Mouse (Mus musculus): ENCODE data around the gene Epha1.

Gene Epha1

DNA sequence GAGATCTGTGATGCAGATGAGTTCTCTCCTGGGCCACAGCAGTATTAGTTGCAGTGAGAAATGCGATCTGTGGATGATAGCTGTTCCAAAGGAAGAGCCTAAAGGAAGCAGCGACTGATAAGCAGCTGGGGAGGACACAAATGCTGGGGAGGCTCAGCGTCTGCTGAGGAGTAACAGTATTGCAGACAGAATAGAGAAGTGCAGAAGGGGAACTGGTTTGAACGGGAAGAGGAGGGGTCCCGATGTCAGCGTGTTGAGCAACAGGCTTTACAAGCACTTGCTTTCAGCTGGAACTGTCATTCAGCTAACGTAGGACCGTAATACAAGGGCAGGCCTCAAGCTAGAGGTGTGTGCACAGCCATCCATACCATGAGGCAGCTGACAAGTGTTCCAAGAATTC is 19.9 kb downstream of the Epha1 start:
- DNase-seq: no peak

DNA sequence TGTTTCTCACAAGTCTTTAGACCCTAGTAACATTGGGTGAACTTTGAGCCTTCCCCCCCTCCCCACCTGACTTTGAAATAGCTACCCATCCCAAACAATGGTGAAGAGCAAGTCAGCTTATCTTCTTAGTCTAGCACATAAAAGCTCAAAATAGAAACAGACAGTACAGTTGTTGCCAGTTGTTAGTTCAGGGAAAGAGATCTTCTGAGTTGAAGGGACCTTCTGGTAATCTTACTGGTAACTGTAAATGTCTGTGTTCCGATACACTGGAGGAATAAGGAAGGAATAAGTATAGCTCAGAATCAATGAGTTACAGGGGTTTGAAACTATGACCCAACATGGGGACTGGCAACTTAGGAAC is 20.6 kb downstream of the Epha1 start:
- DNase-seq: no peak

DNA sequence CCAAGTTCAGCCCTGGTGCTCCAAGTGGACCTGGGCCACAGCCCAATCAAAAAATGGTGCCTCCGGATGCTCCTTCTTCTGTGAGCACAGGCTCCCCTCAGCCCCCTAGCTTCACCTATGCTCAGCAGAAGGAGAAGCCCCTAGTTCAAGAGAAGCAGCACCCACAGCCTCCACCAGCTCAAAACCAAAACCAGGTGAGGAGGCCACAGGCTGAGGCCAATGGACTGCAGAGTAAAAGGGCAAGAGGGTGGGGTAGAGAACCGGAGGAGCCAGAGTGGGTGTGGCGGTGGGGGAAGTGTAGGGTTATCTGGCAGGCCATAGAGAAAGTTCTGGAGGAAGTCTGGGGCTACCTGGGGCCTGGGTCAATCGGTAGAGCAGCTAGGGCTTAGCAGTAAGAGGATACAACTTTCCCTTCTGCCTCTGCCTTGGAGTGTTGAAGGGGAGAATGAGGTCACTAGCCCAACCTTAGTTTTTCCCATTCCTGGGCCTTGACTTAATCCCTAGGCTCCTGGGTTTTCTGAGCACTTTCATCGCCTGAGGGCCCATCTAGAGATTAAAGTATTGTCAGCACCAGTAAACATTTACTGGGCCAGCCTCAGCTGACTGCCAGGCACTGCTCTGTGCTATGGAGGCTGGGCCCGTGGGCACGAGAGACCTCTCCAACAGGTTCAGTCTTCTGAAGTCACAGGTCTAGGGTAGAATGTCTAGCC is 21.1 kb downstream of the Epha1 start:
- DNase-seq: no peak

DNA sequence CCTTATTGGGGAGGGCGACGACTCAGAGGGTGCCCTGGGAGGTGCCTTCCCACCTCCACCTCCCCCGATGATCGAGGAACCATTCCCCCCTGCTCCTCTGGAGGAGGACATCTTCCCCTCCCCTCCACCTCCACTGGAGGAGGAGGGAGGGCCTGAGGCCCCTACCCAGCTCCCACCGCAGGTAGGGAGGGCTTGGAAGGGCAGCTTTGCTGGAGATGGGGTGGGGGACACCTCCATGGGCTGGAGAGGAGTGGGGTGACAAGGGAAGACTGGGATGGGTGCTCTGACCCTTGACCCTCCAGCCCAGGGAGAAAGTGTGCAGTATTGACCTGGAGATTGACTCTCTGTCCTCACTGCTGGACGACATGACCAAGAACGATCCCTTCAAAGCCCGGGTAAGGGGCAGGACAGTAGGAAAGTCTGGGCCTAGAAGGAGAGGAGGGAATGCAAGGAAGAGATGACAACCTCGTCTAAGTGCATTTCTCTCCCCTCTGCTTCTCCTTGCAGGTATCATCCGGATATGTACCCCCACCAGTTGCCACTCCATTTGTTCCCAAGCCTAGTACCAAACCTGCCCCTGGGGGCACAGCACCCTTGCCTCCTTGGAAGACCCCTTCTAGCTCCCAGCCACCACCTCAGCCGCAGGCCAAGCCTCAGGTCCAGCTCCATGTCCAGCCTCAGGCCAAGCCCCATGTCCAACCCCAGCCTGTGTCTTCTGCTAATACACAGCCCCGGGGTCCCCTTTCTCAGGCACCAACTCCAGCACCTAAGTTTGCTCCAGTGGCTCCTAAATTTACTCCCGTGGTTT is 21.9 kb downstream of the Epha1 start:
- peak in 1 of 2 experiments; percentile 29 for DNase-seq

DNA sequence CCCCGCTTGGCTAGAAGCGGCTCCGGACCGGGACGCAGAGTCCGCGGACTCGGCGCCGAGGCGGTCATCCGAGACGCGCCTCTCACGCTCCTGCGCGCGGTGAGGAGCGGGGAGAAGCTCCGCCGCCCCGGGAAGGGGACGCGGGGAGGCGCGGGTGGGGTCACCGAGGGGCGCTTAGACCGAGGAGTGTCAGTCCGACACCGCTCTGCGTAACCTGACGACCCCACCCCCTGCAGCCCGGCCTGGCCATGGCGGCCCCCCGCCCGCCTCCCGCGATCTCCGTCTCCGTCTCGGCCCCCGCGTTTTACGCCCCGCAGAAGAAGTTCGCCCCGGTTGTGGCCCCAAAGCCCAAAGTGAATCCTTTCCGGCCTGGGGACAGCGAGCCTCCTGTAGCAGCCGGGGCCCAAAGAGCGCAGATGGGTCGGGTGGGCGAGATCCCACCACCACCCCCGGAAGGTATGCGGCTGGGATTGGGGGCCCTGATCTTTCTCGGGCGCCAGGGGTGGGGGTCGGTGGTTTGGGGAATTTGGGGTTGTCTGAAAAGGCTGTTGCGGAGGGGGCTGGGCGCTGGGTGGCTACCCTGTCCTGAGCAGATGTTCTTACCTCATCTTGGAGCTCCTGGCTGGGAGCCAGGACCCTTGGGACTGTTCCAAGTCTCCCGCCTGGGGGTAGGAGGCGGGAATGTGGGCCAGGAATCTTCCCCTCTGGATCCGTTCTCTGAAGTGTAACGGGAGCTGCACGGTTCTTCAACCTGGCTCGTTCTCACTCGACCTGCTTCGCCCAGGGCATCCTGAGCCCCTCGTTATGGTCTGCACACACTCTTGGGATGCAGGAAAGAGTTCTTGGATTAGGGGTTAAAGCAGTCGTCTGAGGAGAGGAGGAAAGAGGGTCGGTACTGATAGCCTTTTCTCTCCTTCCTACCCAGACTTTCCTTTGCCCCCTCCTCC is 22.8 kb downstream of the Epha1 start:
- peak; percentile 67 to 80 for DNase-seq

DNA sequence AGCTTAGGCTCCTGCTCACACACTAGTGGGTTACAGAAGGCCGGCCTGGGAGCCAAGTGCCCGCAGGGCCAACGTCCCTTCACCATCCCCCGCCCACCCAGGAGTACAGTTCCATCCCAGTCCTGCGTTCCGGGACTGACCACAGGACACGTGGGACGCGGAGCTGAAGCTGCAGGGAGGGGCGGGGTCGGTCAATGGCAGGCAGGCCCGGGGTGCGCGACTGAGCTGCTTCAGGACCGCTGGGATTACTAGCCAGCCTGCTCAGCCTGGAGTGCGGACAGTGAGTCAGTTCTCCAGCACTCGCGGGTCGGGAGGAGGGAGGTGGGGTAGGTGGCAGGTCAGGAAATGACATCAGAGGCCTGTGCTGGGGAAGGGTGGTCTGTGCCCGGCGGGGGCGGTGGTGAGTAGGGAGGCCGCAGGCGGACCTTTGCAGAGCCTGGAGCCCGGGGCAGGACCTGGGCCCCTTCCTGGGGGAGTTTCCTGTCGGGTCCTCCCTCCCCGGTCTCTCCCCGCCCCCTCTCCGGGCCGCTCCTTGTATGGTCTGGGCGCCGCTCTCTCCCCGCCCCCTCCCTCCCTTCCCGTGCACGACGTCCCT is 23.5 kb downstream of the Epha1 start, which contains the start of gene Zyx:
Gene Zyx, plus strand, starts transcription at position 205 of the 595 bp plus-strand sequence.
- DNase-seq: peak; percentile 90 to 95

DNA sequence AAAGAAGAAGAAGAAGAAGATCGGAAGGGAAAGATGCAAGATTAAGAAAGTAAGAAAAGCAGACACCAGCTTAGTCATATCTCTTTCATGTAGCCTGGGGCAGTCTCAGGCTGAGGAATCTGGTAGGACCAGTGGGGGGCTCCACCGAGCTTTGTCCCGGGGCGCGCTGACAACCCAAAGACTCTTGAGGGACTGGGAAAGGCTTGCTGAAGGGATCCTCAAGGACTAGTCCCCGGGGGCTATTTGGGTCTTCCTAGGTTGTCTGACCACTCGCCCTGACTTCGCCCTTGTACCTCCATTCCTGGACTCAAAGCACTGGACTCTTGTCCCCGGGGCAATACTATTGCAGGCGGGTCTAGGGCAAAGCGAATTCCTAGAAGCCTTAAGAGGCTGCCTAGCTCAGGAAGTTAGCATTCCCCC is 24.1 kb downstream of the Epha1 start:
- DNase-seq: peak; percentile 82 to 83

DNA sequence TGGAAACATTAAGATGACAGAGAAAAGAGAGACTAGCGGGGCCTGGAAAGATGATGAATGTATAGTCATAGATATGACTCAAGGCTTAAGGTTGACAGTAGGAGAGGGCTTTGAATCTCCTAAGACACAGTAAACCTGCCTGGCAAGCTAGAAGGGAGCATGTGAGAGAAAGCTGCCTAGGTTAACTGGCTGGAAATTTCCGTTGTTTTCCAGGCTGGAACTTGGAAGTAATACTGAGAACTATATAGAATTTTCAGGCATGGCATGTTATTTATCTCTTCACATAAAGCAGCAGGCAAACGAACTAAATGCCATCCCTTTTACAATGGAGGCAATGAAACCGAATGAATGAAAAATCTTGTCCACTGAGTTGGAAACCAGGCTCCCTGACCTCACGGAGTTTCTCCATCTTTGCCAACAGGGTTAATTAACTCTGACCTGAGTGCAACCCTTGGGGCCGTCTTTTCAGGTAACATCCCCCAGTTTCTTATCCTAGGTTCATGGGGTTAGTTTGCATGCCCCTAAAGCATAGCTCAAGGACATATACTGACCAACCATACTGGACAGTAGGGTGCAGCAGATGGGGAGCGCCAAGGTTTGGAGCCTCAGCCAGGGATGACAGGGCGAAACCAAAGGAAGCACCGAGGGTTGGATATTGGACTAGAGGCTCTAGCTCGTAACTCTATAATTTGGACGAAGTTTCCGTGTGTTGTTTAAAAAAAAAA is 24.6 kb downstream of the Epha1 start:
- peak; percentile 66 to 75 for DNase-seq

DNA sequence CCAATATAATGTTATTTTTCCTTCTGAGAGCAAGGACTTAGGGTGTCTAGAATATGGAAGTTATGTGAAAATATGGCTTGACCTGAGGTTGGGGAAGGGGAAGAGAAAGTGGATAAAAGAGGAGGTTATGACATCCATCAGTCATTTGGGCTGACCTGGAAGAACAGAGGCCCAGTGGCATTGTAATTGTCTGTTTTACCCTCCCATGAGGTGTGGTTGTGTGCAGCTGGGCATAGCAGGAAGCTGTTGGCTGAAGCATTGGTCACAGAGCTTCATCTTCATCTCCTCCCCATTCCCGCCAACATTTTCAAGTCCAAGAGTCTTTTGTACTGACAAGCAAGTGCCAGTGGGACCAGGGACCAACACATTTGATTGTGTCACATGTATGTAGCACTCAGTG is 28.8 kb downstream of the Epha1 start:
- peak in 1 of 2 experiments; percentile 1 for DNase-seq

DNA sequence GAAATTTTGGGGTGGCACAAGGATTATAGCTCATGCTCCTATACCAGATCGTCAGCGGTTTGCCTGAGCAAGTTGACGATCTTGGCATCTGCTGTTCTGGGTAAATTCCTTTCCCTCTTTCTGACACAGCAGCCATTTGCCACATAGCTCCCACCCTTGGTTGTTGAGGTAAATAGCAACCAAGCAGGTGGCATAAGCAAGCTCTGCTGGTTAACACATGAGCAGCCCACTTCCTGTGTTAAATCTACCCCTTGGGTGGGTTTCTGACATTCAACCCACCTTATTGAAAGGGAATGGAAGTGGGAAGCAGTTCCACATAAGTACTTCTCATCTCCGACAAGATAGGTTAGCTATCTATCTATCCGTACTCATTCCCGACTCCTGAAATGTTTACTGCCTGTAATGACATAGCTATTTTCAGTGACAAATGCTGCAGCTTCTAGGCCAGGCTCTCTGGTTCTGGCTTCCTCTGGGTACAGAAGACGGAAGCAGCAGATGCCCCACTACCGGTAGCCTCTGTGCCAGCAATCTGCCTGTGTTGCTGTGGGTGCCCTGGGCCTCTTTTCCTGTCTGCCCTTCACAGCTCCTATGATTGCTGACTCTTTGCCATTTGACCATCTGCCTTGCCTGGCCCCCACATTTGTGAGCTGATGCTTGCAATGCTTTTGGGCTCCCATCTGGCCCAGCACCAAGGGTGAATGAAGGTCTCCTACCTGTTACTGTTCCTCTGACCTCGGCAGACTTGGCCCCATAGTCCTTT is 29.5 kb downstream of the Epha1 start:
- peak; percentile 89 to 95 for DNase-seq

DNA sequence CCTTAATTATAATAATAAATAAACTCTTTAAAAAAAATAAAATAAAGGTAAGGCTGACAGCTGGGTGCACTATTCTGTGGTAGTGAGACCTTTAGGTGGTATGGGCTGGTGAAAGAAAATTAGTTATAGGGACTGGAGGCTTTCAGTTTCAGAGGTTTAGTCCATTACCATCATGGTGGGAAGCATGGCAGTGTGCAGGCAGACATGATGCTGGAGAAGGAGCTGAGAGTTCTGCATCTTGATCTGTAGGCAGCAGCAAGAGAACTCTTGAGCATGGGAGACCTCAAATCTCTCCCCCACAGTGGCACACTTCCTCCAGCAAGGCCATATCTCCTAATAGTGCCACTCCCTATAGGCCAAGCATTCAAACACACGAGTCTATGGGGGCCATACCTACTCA is 30.9 kb downstream of the Epha1 start:
- no peak for DNase-seq

DNA sequence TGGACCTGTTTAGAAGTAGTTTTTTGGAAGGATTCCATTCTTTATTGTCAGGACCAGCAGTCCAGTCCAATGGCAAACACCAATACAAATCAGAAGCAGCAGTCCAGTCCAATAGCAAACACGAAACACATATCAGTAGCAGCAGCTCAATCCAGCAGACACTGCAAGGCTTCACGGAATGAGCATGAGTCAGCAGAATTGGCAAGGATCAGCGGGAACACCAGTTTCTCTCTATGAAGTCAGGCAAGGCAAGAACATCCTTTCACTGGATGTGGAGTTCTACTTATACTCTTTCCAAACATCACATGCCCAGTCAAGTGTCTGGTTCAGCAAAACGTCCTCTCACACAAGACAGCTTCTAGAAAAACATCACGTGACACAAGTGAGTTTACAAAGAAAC is 33.1 kb downstream of the Epha1 start:
- DNase-seq: no peak

DNA sequence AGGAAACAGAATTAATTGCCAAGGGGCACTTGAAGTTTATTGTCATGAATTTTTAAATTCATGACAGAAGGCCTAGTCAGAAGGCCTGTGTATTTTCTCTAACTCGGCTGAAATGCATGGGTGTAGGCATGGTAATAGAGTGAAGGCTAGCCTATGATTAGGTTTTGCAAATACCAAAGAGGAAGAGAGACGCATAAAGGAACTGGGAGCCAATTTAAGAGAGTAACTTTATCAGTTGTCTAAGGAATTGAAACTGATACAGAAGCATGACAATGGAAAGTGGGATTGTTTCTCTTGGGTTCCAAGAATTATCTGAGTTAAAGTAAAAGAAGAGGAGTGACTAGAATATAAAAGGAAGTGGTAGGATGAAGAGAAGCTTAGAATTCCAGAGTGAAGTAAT is 33.9 kb downstream of the Epha1 start:
- no peak for DNase-seq

DNA sequence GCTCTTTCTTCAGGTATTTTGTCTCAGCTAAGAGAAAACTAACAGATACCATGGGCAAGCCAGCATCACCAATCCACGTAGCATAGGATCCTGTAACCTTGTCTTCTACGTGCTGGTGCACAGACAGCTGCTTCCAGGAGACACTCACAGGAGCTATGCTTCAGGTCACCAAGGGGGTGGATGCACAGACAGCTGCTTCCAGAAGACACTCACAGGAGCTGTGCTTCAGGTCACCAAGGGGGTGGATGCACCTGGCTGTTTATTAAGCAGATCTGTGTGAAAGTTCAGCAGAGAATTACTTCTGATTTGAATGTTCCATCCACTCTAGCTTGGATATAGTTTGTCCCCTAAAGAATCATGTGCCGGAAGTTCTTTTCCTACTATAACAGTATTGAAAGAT is 42.1 kb downstream of the Epha1 start:
- DNase-seq: no peak

DNA sequence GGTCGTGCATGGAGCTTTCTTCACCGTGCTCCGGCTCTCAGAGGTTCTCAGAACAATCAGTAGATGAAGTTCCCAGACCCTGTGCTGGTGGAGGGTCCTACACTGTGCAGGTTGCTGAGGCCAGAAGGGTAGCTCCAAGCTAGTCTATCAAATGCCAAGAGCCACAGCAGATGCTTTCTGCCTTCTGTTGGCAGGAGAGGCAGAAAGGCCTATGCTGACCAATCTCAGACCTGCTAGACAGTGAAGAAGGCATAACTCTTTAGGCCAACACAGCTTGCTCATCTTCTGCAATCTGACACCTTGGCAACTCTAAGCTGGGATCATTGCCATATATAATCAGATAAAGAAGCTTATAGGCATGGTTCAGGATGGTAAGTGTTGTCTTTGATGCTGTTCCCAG is 42.9 kb downstream of the Epha1 start:
- peak; percentile 57 to 71 for DNase-seq

DNA sequence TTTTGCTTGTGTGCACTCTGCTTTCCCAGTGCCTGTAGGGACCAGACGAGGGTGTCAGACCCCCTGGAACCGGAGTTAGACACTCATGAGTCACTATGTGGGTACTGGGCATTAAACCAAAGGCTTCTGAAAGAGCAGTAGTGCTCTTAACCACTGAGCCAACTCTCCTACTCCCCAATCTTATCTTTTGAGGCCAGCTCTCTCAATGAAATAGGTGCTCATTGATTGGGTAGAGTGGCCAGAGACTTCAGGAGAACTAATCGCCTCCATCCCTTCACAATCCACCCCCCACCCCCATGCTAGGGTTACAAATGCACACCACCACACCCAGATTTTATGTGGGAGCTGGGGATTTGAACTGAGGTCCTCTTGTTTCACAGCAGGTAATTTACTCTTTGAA is 44.3 kb downstream of the Epha1 start:
- no peak for DNase-seq

DNA sequence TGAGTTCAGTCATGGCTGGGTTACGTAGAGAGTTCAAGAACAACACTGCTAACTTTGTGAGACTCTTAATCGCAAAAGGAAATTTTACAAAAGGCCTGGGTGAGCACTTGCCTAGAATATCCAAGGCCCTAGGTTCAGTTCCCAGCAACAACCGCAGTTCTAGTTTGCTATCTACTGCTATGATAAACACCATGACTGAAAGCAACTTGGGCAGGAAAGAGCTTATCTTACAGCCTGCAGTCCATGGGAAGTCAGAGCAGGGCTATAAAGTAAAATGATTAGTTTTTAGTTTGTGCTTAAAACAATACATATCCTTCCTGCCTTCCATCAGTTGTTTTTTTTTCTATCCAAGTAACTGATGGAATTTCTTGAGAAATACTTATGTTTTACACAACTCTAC is 46.6 kb downstream of the Epha1 start:
- DNase-seq: no peak

DNA sequence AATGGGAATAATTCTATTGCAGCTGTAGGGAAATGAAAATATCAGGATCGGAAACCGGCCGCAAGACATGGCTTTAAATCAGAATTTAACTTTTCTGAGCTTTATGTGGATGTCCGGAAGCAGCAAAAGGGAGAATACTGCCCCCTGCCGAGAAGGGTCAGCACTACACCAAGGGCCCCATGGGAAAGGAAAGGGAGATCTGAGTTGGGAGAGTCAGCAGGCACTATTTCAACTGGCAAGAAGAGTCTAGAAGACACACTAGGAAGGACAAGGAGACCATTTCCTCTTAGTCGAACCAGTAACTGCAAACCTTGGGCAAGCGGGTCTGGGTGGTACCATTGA is 47.8 kb downstream of the Epha1 start:
- peak; percentile 87 to 89 for DNase-seq

DNA sequence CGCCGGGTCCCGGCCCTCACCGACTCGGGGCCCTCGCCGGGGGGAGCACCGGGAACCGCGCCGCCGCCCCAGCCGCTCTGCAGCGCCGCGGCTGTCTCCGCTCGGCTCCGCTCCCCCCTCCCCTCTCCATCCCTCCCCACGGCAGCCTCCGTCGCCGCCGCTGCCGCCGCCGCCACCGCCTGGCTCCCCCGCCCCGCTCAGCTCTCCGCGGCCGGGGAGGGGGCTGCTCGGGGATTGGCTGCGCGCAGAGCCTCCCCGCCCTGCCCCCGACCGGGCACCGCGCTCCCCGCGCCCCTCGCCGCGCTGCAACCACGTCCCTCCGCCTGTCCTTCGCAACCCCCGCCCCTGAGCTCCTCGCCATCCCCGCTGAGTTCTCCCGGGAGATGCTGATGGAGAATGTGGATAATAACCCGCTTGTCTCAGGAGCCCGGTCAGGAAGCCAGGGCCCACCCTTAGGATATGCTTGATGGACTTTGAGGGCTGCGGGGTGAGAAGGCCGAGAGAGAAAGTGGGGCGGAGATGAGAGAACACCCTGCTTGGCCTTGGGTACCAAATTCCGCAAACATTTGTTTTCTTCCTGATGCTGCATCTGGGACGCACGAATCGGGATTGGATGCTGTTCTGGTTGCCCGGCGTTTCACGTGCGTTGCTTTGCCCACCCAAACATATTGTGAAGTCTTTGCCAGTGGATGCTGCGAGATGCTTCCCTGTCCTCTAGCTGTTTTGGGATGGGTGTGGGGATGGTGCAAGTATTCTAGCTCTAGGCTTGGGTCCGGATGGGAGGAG is 48.4 kb downstream of the Epha1 start, which contains the start of gene Fam131b:
Gene Fam131b, minus strand, starts transcription at position 162 of the 786 bp plus-strand sequence.
- peak; percentile 85 to 89 for DNase-seq

DNA sequence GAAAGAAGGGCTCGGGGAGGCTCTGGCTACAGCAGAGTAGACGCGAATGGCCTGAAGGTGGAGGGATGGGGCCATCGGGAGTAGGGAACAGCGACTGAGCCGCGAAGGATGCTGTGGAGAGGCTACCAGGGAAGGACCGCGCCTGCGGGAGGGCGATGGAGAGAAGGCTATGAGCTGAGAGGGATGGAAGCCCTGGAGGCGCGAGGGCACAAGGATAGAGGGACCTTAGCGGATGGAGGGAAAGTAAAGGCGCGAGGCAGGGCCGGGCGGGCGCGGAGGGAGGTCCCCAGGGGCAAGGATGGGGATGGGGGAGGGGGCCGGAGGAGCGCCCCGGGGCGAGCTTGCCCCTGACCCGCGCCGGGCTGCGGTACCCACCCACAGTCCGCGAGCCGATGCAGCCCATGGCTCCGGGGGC is 49.0 kb downstream of the Epha1 start:
- DNase-seq: peak in 1 of 2 experiments; percentile 71
